Mouse (Mus musculus) ES-Bruce4 (cell line): ENCODE results near the gene Rhbdf2.

ENCODE experiments used
- CTCF ChIP-seq: IDR thresholded peaks from one replicate; pipeline ENCODE4 v1.8.1; 2011; ENCODE audit warnings: low read depth, low read length
- POLR2A ChIP-seq: IDR thresholded peaks from one replicate; pipeline ENCODE4 v1.8.1; 2011; ENCODE audit warnings: low read length; ENCODE audit not compliant: insufficient read depth

- TF ChIP-seq POLR2A: no peak
- TF ChIP-seq CTCF: no peak
Measured at GRCm38 (mm10) chr11:116619156-116619555, 7.7 kb downstream of the Rhbdf2 start.
